Comparison of ENCODE assay signal across 18 mouse cellular contexts in the genomic region with DNA sequence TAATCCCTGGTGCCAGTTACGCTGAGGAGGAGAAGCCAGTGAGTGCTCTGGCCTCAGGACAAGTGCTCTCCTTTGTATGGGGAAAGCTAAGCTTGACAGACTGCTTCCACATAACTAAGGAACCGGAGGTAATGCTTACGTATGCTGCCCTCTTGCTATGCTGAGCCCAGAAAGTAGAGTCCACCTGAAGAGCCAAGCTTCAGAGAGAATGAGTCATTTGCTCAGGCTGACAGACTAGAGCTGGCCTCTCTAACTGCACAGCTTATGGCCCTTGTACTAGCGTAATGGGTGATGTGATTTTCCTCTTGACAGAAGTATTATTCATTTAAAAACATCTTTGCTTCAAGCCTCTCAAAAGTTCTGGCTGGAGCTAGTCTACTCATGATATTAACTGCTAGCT. TPM values are rescaled to one million over a fixed set of nuclear protein-coding genes. Genes with fewer than 3 reads are reported as not detected.
DNase-seq lines count a peak whose midpoint lies in the region; ATAC-seq and TF ChIP-seq lines count a peak whose summit lies in the region.
"Had no signal": no experiment of that assay in that cellular context is flagged by ENCODE, and none has a peak within 500 bp of the region (broad histone marks: within the 10 kb centered on the region; RNA-seq: fewer than 3 reads in every experiment).

No protein-coding gene starts in this region.

- H3K36me3 ChIP-seq in stomach, embryonic 16.5 days (ENCODE audit: control insufficient read depth, insufficient read depth, low read length) = no peaks in the 10 kb centered on the region
- H3K36me3 ChIP-seq: midbrain, embryonic 15.5 days had no signal

- no peak overlapping the region for H3K4me3 ChIP-seq in layer of hippocampus, adult 2 months
- H3K4me3 ChIP-seq in embryonic fibroblast, embryonic 13.5 days (ENCODE audit: insufficient read depth, low read length) = no peak overlapping the region
- H3K4me3 ChIP-seq in stomach, embryonic 16.5 days (replicated peaks; ENCODE audit: low read length) = no peak overlapping the region
- H3K4me3 ChIP-seq: embryonic facial prominence, embryonic 12.5 days; liver, embryonic 12.5 days; midbrain, embryonic 15.5 days had no signal

- H3K27ac ChIP-seq in layer of hippocampus, adult 2 months = peak overlapping the region; percentile 75; the same call in 1 of the 2 replicates
- peak overlapping the region; percentile 39 for H3K27ac ChIP-seq in embryonic fibroblast, embryonic 13.5 days (ENCODE audit: insufficient read depth, low read length)
- H3K27ac ChIP-seq in stomach, embryonic 16.5 days (ENCODE audit: low read length) = peak overlapping the region; percentile 67
- H3K27ac ChIP-seq: embryonic facial prominence, embryonic 12.5 days; kidney, postnatal 0 days; liver, embryonic 12.5 days had no signal

- no peaks in the 10 kb centered on the region for H3K9me3 ChIP-seq in stomach, embryonic 16.5 days (replicated peaks; ENCODE audit: control insufficient read depth, low read length)
- H3K9me3 ChIP-seq: embryonic facial prominence, embryonic 12.5 days; liver, embryonic 12.5 days; midbrain, embryonic 15.5 days had no signal

- no peak for TF ChIP-seq CTCF in layer of hippocampus, adult 2 months (conservative IDR thresholded peaks at IDR 0.05)
- TF ChIP-seq CTCF in embryonic fibroblast, embryonic 13.5 days (IDR thresholded peaks at IDR 0.05; ENCODE audit: borderline replicate concordance, insufficient read depth, low read length) = no peak

- WGBS in stomach, embryonic 16.5 days = 62% methylated on average over 4 of the region's 4 CpGs

- H3K9ac ChIP-seq in stomach, embryonic 16.5 days (ENCODE audit: low read length) = no peak overlapping the region
- H3K9ac ChIP-seq: embryonic facial prominence, embryonic 12.5 days; hindbrain, embryonic 14.5 days; liver, embryonic 12.5 days; midbrain, embryonic 15.5 days had no signal

- no peak for ATAC-seq in stomach, embryonic 16.5 days (ENCODE audit: insufficient read depth, low FRiP score)

- no peak for DNase-seq in layer of hippocampus, adult 2 months (ENCODE audit: low spot score in 2 of 2)
- no peak for DNase-seq in layer of hippocampus, adult 18-20 months (ENCODE audit: low spot score in 2 of 2)
- peak; percentile 34 for DNase-seq in lung, postnatal 25 days (ENCODE audit: low spot score)
- no peak for DNase-seq in lung, postnatal 14 days
- DNase-seq in layer of hippocampus, postnatal 14 days (ENCODE audit: low spot score in 2 of 2) = no peak
- DNase-seq: adrenal gland, adult 8-10 months; cerebellum, adult 9-11 months; gastrocnemius, postnatal 36 days; kidney, adult 18-20 months; right cerebral cortex, postnatal 25 days; thymus, postnatal 14 days had no signal

- H3K27me3 ChIP-seq in stomach, embryonic 16.5 days (ENCODE audit: control insufficient read depth, insufficient read depth, low read length) = no peaks in the 10 kb centered on the region
- H3K27me3 ChIP-seq: embryonic facial prominence, embryonic 12.5 days; liver, embryonic 12.5 days; midbrain, embryonic 15.5 days had no signal

- TF ChIP-seq POLR2A in embryonic fibroblast, embryonic 13.5 days (IDR thresholded peaks at IDR 0.05; ENCODE audit: low read depth, low read length) = no peak

- peaks cover 38% of the 10 kb centered on the region for H3K4me1 ChIP-seq in embryonic fibroblast, embryonic 13.5 days (ENCODE audit: control insufficient read depth, insufficient read depth, low read length)
- H3K4me1 ChIP-seq in stomach, embryonic 16.5 days (ENCODE audit: control insufficient read depth, insufficient read depth, low read length) = peaks cover 37% of the 10 kb centered on the region

- H3K4me2 ChIP-seq in stomach, embryonic 16.5 days (ENCODE audit: low read depth, low read length) = no peak overlapping the region; the same call in 1 of the 2 replicates
- H3K4me2 ChIP-seq: embryonic facial prominence, embryonic 12.5 days; hindbrain, embryonic 14.5 days; liver, embryonic 12.5 days; midbrain, embryonic 15.5 days had no signal

RNA-seq across cellular contexts. Expression of a gene that starts 18.3 kb away (rescaled TPM):
- total RNA-seq in layer of hippocampus, adult 2 months (2021) = 10 to 100 TPM; 23.0 to 27.9 TPM
- total RNA-seq in layer of hippocampus, adult 18-20 months (2021) = 10 to 100 TPM; 21.4 to 21.7 TPM
- 45.4 and 54.8 TPM in 2 replicates for polyA plus RNA-seq in embryonic fibroblast, embryonic 13.5 days (2011; ENCODE audit: insufficient read length, low read depth, missing spikeins)
- polyA plus RNA-seq in stomach, embryonic 16.5 days (2015; fragmentation: Nextera tagmentation; extraction: Ambion mirVana) = 19.2 and 22.6 TPM in 2 replicates
- 10 to 100 TPM; 23.0 to 23.2 TPM for total RNA-seq in layer of hippocampus, postnatal 14 days (2021)
